Mouse (Mus musculus) kidney, adult 18-20 months (tissue): ENCODE measurements around the gene Srp9.
"Not testable (repeated sequence)": the region's sequence is repeated elsewhere in the genome, so short reads cannot be mapped to it uniquely, and the experiment has no call there.

Experiments used
- DNase-seq: peaks from one replicate; pipeline ENCODE4 v3.0.0; 2021

The Srp9 gene

GRCm38 (mm10) chr1:182148864-182149514 lies 24.5 kb downstream of the Srp9 start:
- DNase-seq, result no peak

GRCm38 (mm10) chr1:182149966-182150365 lies 25.4 kb downstream of the Srp9 start:
- DNase-seq, result no peak

- no peak for DNase-seq
Observed at GRCm38 (mm10) chr1:182157734-182158133, 33.2 kb downstream of the Srp9 start.

GRCm38 (mm10) chr1:182159575-182159974 lies 35.0 kb downstream of the Srp9 start:
- no peak for DNase-seq

- DNase-seq, result no peak
Observed at GRCm38 (mm10) chr1:182162951-182163350, 38.4 kb downstream of the Srp9 start.

- no peak for DNase-seq
Observed at GRCm38 (mm10) chr1:182164386-182164785, 39.8 kb downstream of the Srp9 start, which contains the start of gene Vmn1r1. Gene Vmn1r1 (minus strand): TSS chr1:182164486.

- DNase-seq, result not testable (repeated sequence)
Observed at GRCm38 (mm10) chr1:182170206-182170605, 45.7 kb downstream of the Srp9 start.

GRCm38 (mm10) chr1:182176985-182177384 lies 52.4 kb downstream of the Srp9 start:
- DNase-seq, result not testable (repeated sequence)

GRCm38 (mm10) chr1:182181456-182182305 lies 57.1 kb downstream of the Srp9 start:
- DNase-seq, result no peak
